Mouse (Mus musculus): ENCODE results near the gene Tox2.

The Tox2 gene

GRCm38 (mm10) chr2:163362940-163363921 lies 160.3 kb downstream of the Tox2 start:
- DNase-seq (ENCODE audit: low read depth), result no peak

GRCm38 (mm10) chr2:163364785-163365541 lies 162.0 kb downstream of the Tox2 start:
- DNase-seq (ENCODE audit: low read depth), result no peak

DNA sequence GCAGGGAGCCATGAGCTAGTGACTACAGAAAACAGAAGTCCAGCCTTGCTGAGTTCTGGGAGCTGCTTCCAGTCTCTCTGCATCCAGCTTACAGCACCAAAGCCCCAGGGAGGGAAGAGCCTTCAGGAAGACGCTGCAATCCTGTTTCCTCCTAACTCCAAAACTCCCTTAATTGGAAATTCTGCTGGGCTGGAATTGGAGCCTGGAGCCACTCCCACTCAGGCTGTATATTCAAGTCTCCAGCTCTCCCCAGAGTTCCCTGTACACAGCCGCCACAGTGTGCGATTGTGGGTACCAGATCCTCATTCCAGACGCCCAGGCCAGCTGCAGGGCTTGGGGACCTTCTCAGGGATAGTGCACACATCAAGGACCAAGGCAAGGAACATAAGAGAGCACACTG lies 167.2 kb downstream of the Tox2 start:
- no peak for DNase-seq (ENCODE audit: low read depth)

DNA sequence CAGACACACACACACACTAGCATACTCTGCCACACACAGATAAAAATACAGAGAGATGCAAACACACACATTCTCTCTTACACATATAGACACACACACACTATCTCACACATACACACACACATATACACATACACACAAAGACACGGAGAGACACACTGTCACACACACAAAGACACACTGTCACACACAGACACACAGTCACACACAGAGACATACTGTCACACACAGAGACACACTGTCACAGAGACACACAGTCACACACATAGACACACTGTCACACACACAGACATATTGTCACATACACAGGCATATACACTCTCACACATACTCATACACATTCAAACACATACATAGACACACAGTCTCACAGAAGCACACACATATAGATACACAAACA lies 169.7 kb downstream of the Tox2 start:
- no peak for DNase-seq (ENCODE audit: low read depth)
